Mouse (Mus musculus) cerebellum, adult 2 months (tissue): ENCODE results near the gene Gm36210. TPM values are rescaled to one million over a fixed set of nuclear protein-coding genes. Genes with fewer than 3 reads are reported as not detected.
"Not testable (repeated sequence)": the region's sequence is repeated elsewhere in the genome, so short reads cannot be mapped to it uniquely, and the experiment has no call there.

Experiments used
- DNase-seq, 2 experiments: peaks; one replicate each; pipeline ENCODE4 v3.0.0; 2021
- H3K27ac ChIP-seq: fragments of 200-500 bp; 2 replicates; pipeline ENCODE4 v1.5.1; 2012; ENCODE audit warnings: low read length, control low read depth, inconsistent platforms; ENCODE audit not compliant: insufficient read depth
- H3K27me3 ChIP-seq: fragments of 200-500 bp; 2 replicates; pipeline ENCODE4 v1.6.1; 2012; ENCODE audit warnings: inconsistent platforms, mild to moderate bottlenecking, low read length, moderate library complexity; ENCODE audit not compliant: control insufficient read depth, insufficient read depth
- H3K4me1 ChIP-seq: fragments of 200-500 bp; 2 replicates; pipeline ENCODE4 v1.6.1; 2011; ENCODE audit warnings: low read length; ENCODE audit not compliant: control insufficient read depth, insufficient read depth
- H3K4me3 ChIP-seq: fragments of 200-500 bp; replicated peaks from 2 replicates; pipeline ENCODE3; 2011; ENCODE audit warnings: mild to moderate bottlenecking, low read depth, low read length, control low read depth; ENCODE audit not compliant: insufficient read depth
- CTCF ChIP-seq: fragments of 200-500 bp; IDR thresholded peaks from 2 replicates; pipeline ENCODE4 v1.5.1; 2011; ENCODE audit warnings: low read depth, mild to moderate bottlenecking, control low read depth, low read length, moderate library complexity, borderline replicate concordance; ENCODE audit not compliant: insufficient read depth
- POLR2A ChIP-seq: fragments of 200-500 bp; IDR thresholded peaks from 2 replicates; pipeline ENCODE4 v1.6.1; 2011; ENCODE audit warnings: low read length, control low read depth, borderline replicate concordance; ENCODE audit not compliant: insufficient read depth
- WGBS: fragments of 180-500 bp; shearing (Covaris S2); methylation state at CpG from one replicate; pipeline ENCODE4 v1.1.7; 2018; 5-methylcytosine and 5-hydroxymethylcytosine counted together
- polyA plus RNA-seq: library from polyadenylated mRNA; depleted of rRNA; stranded (reverse); fragments of >200 nt; gene quantifications from 2 replicates; pipeline ENCODE4 v1.2.3, GENCODE M21; 2012

The Gm36210 gene
- polyA plus RNA-seq, 1 experiment = 0.61 TPM

DNA sequence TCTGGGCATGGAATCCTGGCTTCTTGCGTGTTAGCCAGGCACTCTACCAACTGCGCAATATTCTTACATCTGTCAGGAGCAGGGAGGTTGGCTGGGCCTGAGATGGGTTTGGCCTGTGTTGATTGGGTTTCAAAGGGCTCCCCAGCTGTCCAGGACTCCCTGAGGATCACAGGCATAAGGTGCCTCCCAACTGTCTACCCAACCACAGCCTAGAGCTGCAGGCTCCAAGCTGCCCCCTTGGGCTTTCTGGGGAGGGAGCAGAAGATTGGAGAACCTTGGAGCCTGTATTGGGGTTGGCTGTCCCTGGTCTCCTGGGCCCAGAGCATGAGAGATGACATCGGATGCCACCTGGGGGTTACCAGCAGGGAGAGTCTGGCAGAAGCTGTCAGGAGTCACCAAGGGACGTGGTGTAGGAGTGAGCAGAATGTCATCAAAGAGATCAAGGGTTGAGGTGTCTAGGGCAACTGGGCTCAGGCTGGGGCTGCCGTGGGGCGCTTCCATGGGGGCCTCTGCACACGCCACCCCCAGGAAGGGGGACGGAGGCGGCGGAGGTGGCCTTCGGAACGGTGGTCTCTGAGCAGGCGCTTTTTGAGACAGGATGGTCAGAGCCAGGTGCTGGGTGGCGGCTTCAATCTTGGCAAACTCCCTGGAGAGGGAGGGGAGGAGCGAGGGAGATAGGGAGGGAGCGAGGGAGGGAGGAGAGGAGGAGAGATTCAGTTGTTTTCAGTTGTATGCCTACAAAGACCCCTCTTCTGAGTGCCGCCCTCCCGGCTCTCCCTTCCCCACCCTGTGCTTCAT lies 7.3 kb downstream of the Gm36210 start:
- Histone ChIP-seq H3K4me3 (peak overlapping the region; percentile 52), H3K4me1 (no peaks in the 10 kb centered on the region; the same call in 1 of the 2 replicates), H3K27ac (no peak overlapping the region), H3K27me3 (no peaks in the 10 kb centered on the region)
- no peak for TF ChIP-seq POLR2A
- WGBS = 10% methylated on average over 18 of the region's 18 CpGs
- DNase-seq = no peak

DNA sequence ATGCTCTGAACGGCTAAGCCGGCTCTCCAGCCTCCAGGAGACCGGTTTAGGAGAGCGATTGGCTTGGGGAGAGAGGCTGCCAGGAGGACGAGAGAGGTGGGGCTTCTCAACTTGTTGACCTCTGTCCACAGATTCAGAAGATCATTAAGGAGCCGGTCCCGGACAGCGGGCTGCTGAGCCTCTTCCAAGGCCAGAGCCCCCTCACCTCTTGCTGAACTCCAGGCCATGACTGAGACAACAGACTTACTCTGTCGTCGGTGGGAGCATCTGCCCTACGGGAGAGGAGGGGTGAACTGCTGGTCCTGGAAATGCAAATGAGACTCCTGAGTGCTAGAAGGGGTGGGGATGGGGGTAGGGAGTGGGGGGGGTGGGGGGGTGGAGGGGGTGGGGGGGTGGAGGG lies 11.1 kb downstream of the Gm36210 start:
- TF ChIP-seq POLR2A (no peak), CTCF (no peak)
- Histone ChIP-seq H3K27ac (no peak overlapping the region), H3K4me3 (no peak overlapping the region), H3K4me1 (no peaks in the 10 kb centered on the region; the same call in none of the 2 replicates), H3K27me3 (no peaks in the 10 kb centered on the region)
- WGBS = 69% methylated on average over 11 of the region's 11 CpGs
- DNase-seq = no peak

DNA sequence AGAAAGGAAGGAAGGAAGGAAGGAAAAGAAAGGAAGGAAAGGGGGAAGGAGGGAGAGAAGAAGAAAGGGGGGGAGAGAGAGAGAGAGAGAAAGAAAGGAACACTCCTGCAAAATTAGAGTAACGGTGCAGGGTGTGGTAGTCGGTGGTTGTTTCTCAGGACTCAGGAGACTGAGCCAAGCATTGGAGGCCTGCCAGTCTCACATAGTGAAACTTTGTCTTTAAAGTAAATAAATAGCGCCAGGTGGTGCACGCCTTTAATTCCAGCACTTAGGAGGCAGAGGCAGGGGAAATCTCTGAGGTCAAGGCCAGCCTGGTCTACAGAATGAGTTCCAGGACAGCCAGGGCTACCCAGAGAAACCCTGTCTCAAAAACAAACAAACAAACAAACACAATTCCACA lies 19.6 kb downstream of the Gm36210 start:
- 42% methylated on average over 4 of the region's 4 CpGs for WGBS
- no peak for DNase-seq
- TF ChIP-seq CTCF (no peak), POLR2A (no peak)
- no peak overlapping the region for H3K4me3 ChIP-seq
- H3K4me1 ChIP-seq = no peaks in the 10 kb centered on the region; the same call in 1 of the 2 replicates
- H3K27ac ChIP-seq = no peak overlapping the region
- H3K27me3 ChIP-seq = no peaks in the 10 kb centered on the region

DNA sequence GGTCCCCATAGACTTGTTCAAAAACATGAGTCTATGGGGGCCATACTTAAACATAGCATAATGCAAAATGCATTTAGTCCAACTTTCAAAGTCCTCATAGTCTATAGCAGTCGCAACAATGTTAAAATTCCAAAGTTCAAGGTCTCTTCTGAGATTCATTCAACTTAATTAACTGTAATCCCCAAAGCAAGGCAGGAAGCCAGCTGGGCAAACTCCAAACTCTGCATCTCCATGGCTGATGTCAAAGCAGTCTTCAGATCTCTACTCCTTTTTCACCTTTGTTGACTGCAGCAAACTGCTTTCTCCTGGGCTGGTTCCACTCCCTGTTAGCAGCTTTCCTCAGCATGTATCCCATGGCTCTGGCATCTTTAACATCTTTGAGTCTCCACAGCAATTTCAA lies 27.3 kb downstream of the Gm36210 start:
- H3K4me3 ChIP-seq, DNase-seq, H3K27me3 ChIP-seq, H3K4me1 ChIP-seq, H3K27ac ChIP-seq: not testable (repeated sequence)
- 53% methylated on average over 1 of the region's 1 CpGs for WGBS

DNA sequence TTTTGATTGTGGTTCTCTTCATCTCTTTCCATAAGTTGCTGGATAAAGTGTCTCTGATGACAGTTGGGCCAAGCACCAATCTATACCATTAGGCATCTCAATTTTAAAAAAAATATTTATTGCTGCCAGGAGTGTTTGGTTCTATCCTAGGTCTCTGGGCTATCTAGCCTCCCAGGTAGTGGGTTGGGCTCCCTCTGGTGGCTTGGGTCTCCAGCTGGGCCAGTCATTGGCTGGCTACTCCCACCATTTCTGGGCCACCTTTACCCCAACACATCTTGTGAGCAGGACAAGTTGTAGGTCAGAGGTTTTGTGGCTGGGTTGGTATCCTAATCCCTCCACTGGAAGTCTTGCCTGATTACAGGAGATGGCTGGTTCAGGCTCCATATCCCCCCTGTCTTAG lies 28.1 kb downstream of the Gm36210 start:
- H3K27me3 ChIP-seq = no peaks in the 10 kb centered on the region
- no peak overlapping the region for H3K27ac ChIP-seq
- H3K4me3 ChIP-seq = no peak overlapping the region
- TF ChIP-seq POLR2A = no peak
- no peak for TF ChIP-seq CTCF
- DNase-seq = no peak
- H3K4me1 ChIP-seq = 0 out of 2 replicates have a peak, but pooled peaks cover 5% of the 10 kb centered on the region

DNA sequence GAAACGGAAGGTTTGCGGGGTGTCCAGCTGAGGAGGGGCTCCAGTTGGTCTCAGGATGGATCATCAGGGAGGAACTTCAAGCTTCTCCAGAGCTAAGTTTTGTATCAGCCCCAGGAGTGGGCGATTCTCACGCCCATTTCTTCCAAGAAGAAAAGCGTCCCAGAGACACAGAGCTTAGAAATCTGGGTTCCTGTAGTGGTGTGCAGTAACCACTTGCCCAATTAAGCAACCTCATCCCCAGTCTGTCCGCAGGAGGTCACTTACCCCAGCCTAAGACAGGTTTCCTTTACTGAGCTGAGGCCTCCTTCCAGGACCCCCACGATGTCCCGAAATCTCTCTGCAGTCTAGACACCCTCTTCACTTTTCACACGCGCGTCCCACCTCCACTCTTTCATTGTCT lies 29.1 kb downstream of the Gm36210 start:
- TF ChIP-seq CTCF (no peak), POLR2A (no peak)
- H3K4me3 ChIP-seq = peak overlapping the region; percentile 96
- no peak for DNase-seq
- no peaks in the 10 kb centered on the region for H3K27me3 ChIP-seq
- 4% methylated on average over 11 of the region's 11 CpGs for WGBS
- peak overlapping the region; percentile 27; the same call in 1 of the 2 replicates for H3K27ac ChIP-seq
- H3K4me1 ChIP-seq = 0 out of 2 replicates have a peak, but pooled peaks cover 5% of the 10 kb centered on the region

DNA sequence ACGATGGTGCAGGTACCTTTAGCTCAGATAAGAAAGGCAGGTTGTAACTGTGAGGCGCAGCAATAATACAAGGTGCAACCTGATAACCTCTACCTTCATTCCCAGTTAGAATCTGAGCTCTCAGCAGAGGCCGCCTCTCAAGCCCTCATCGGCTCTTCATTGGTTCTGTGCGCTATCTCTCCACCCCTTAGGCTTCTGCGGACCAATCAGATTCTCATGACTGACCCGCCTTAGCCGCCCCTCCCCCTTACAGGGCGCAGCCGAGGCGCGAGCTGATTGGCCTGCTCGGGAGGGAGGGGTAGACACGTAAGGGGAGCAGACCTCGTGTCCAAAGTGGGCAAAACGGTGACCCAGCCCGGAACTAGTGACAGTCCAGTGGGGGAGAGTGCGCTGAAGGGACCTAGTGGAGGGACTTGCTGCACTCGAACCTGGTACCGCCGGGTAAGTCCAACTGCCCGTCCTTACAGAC lies 29.5 kb downstream of the Gm36210 start, which contains the start of gene Isoc2a:
Gene Isoc2a (plus strand): TSS at position 401 of the 469 bp plus-strand sequence.
- DNase-seq = peak; percentile 89 to 95
- WGBS = under 1% methylated on average over 22 of the region's 22 CpGs
- peak within 1 kb of the TSS; percentile 59 for H3K27ac ChIP-seq
- peak; percentile 90 for TF ChIP-seq POLR2A
- TF ChIP-seq CTCF = no peak
- H3K4me1 ChIP-seq = 0 out of 2 replicates have a peak, but pooled peaks cover 5% of the 10 kb centered on the region
- no peaks in the 10 kb centered on the region for H3K27me3 ChIP-seq
- H3K4me3 ChIP-seq = peak within 1 kb of the TSS; percentile 96

DNA sequence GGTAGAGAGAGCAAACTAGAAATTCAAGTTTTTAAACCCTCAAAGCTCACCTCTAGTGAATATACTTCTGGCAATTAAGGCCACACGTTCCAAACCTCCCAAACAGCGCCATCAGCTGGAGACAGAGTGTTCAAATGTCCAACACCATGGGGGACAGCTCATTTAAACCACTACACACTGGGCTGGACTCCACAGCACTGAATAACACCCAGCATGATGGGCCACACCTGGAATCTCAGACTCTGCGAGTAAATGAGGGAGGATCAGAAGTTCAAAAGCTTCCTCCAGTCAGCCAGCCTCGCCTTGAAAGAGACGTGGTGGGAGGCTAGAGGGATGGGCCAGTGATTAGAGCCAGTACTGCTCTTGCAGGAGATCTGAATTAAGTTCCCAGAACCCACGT lies 36.2 kb downstream of the Gm36210 start, which contains the start of gene Isoc2b:
Gene Isoc2b (minus strand): TSS at position 126 of the 400 bp plus-strand sequence.
- Histone ChIP-seq H3K4me1 (no peaks in the 10 kb centered on the region), H3K27me3 (no peaks in the 10 kb centered on the region), H3K27ac (no peak within 1 kb of the TSS), H3K4me3 (no peak within 1 kb of the TSS)
- TF ChIP-seq POLR2A = no peak
- no peak for TF ChIP-seq CTCF
- DNase-seq = no peak
- 55% methylated on average over 6 of the region's 6 CpGs for WGBS
